Mouse (Mus musculus) hindbrain, embryonic 16.5 days (tissue): ENCODE results near the gene Acin1. TPM values are rescaled to one million over a fixed set of nuclear protein-coding genes. Genes with fewer than 3 reads are reported as not detected.

Experiments
- ATAC-seq: fragments of 200-750 bp; cut with Nextera tagmentation; 2 replicates; pipeline ENCODE4 v1.8.0; 2017; ENCODE audit warnings: moderate TSS enrichment, moderate library complexity
- H3K27ac ChIP-seq: fragments of 300-500 bp; sonication (generic); 2 replicates; pipeline ENCODE4 v1.5.1; 2014; ENCODE audit warnings: low read depth, mild to moderate bottlenecking, control low read depth, low read length, moderate library complexity
- H3K27me3 ChIP-seq: fragments of 300-500 bp; sonication (generic); replicated peaks from 2 replicates; pipeline ENCODE4 v1.6.1; 2014; ENCODE audit warnings: low read length; ENCODE audit not compliant: control insufficient read depth, insufficient read depth
- H3K36me3 ChIP-seq: fragments of 300-500 bp; sonication (generic); 2 replicates; pipeline ENCODE4 v1.6.1; 2014; ENCODE audit warnings: mild to moderate bottlenecking, low read length, moderate library complexity, mixed read lengths; ENCODE audit not compliant: control insufficient read depth, insufficient read depth
- H3K4me1 ChIP-seq: fragments of 300-500 bp; sonication (generic); 2 replicates; pipeline ENCODE4 v1.6.1; 2014; ENCODE audit warnings: low read depth, low read length; ENCODE audit not compliant: control insufficient read depth, insufficient read depth
- H3K4me2 ChIP-seq: fragments of 300-500 bp; sonication (generic); 2 replicates; pipeline ENCODE4 v1.6.1; 2014; ENCODE audit warnings: mild to moderate bottlenecking, low read length, control low read depth, moderate library complexity
- H3K4me3 ChIP-seq: fragments of 300-500 bp; sonication (generic); 2 replicates; pipeline ENCODE4 v1.5.1; 2014; ENCODE audit warnings: mild to moderate bottlenecking, low read length, control low read depth, moderate library complexity
- H3K9ac ChIP-seq: fragments of 300-500 bp; sonication (generic); 2 replicates; pipeline ENCODE4 v1.6.1; 2014; ENCODE audit warnings: low read depth, mild to moderate bottlenecking, control low read depth, low read length, moderate library complexity
- H3K9me3 ChIP-seq: fragments of 300-500 bp; sonication (generic); 2 replicates; pipeline ENCODE4 v1.6.1; 2014; ENCODE audit warnings: mild to moderate bottlenecking, low read length, moderate library complexity; ENCODE audit not compliant: control insufficient read depth
- WGBS: fragments of 180-500 bp; shearing (Covaris S2); extraction: QIAGEN DNeasy Blood & Tissue Kit; methylation state at CpG from one replicate; pipeline ENCODE4 v1.1.7; 2014; 5-methylcytosine and 5-hydroxymethylcytosine counted together
- polyA plus RNA-seq: library from polyadenylated mRNA; unstranded; fragments of >200 nt; fragmentation: Nextera tagmentation; extraction: Ambion mirVana; gene quantifications from 2 replicates; pipeline ENCODE4 v1.2.1, GENCODE M21; 2015

Acin1 gene
- polyA plus RNA-seq, 1 experiment from 2014 or later = 89.5 TPM

- Histone ChIP-seq H3K27ac (peak overlapping the region; percentile 84), H3K4me2 (peak overlapping the region; percentile 89), H3K4me1 (peaks cover 43% of the 10 kb centered on the region), H3K4me3 (peak overlapping the region; percentile 75), H3K27me3 (no peaks in the 10 kb centered on the region), H3K9ac (peak overlapping the region; percentile 85), H3K36me3 (peaks cover 46% of the 10 kb centered on the region), H3K9me3 (no peaks in the 10 kb centered on the region)
- ATAC-seq = no peak
- WGBS = 0% methylated on average over 7 of the region's 7 CpGs
Measured at GRCm38 (mm10) chr14:54652787-54653186, 33.9 kb downstream of the Acin1 start.

- Histone ChIP-seq H3K9me3 (no peaks in the 10 kb centered on the region), H3K9ac (no peak overlapping the region), H3K27me3 (no peaks in the 10 kb centered on the region), H3K27ac (no peak overlapping the region), H3K36me3 (peaks cover 46% of the 10 kb centered on the region), H3K4me3 (no peak overlapping the region), H3K4me1 (peaks cover 43% of the 10 kb centered on the region), H3K4me2 (peak overlapping the region; percentile 89; the same call in 1 of the 2 replicates)
- ATAC-seq = no peak
- WGBS = 75% methylated on average over 4 of the region's 4 CpGs
Measured at GRCm38 (mm10) chr14:54651556-54651955, 35.2 kb downstream of the Acin1 start.

DNA sequence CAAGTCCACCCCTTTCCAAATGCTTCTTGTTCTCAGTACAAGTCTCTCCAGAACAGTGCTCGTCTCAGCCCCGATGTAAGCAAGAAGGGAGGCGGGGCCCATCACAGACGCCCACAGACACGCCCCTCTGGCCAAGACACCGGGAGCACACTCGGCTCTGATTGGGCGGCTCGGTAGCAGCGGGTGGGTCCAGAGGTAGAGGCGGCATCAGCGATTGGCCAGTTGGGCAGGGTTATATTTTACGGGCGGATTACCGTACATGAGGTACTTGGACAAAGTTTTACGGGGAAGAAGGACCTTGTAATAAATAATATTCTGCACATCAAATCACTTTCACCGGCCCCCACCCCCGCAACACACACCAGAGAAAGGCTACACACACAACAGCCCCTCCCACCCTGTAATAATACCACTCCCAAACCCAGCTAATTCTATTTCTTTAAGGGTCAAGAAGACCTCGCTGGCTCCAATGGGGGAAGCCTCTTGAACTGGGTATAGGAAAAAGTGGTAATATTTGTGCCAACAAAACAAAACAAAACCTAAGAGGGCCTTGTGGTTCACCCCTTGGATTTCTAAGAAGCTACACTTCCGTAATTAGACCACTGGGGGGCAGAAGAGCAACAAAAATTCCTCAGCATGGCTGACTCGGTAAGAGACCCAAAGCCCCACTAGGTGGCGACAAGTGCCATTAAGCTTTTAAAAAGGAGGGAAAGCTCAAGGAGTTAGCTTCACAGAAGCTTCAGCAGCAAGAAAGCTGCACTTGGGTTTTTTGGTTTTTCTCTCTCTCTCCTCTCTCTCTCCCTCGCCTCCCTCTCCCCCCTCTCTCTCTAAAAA lies 35.9 kb downstream of the Acin1 start:
- Histone ChIP-seq H3K4me1 (peaks cover 43% of the 10 kb centered on the region), H3K4me2 (peak overlapping the region; percentile 13; the same call in 1 of the 2 replicates), H3K9me3 (no peaks in the 10 kb centered on the region), H3K9ac (no peak overlapping the region), H3K4me3 (no peak overlapping the region), H3K36me3 (peaks cover 46% of the 10 kb centered on the region), H3K27ac (no peak overlapping the region), H3K27me3 (no peaks in the 10 kb centered on the region)
- 64% methylated on average over 23 of the region's 23 CpGs for WGBS
- peak; percentile 34 for ATAC-seq

GRCm38 (mm10) chr14:54647900-54648299 lies 38.8 kb downstream of the Acin1 start:
- H3K27me3 ChIP-seq = no peaks in the 10 kb centered on the region
- H3K9me3 ChIP-seq = no peaks in the 10 kb centered on the region
- no peak overlapping the region for H3K4me3 ChIP-seq
- no peak overlapping the region for H3K9ac ChIP-seq
- peaks cover 71% of the 10 kb centered on the region for H3K36me3 ChIP-seq
- peaks cover 36% of the 10 kb centered on the region for H3K4me1 ChIP-seq
- H3K4me2 ChIP-seq = no peak overlapping the region
- H3K27ac ChIP-seq = no peak overlapping the region
- WGBS = 79% methylated on average over 4 of the region's 4 CpGs
- ATAC-seq = no peak

DNA sequence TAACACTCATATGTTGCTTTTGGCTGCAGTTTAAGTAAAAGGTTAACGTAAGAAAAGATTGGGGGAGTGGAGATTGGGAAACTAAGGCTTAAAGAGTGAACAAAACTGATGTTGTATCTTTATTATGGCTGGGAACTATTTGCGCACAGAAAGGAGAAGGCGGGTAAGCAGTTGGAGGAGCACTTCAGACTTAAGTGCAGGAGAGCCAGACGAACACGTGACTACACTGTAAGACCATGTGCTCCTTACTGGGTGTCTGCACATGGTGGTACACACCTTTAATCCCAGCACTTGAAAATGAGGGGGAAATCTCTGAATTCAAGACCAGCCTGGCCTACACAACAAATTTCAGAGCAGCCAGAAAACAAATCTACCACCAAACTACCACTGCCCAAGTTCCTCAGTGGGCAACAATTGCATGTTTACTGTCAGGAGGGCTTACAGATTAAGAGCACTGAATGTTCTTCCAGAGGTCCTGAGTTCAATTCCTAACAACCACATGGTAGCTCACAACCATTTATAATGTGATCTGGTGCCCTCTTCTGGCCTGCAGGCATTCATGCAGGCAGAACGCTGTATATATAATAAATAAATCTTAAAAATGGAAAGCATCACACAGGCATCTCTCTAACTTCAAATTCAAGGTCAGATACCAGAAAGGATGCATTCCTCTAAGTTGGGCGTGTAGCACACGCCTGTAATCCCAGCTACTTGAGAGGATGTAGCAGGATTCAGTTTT lies 39.7 kb downstream of the Acin1 start:
- H3K27ac ChIP-seq = no peak overlapping the region
- 95% methylated on average over 8 of the region's 8 CpGs for WGBS
- peaks cover 77% of the 10 kb centered on the region for H3K36me3 ChIP-seq
- no peaks in the 10 kb centered on the region for H3K27me3 ChIP-seq
- no peaks in the 10 kb centered on the region for H3K9me3 ChIP-seq
- peaks cover 29% of the 10 kb centered on the region for H3K4me1 ChIP-seq
- H3K4me2 ChIP-seq = no peak overlapping the region
- H3K9ac ChIP-seq = no peak overlapping the region
- no peak for ATAC-seq
- H3K4me3 ChIP-seq = no peak overlapping the region

DNA sequence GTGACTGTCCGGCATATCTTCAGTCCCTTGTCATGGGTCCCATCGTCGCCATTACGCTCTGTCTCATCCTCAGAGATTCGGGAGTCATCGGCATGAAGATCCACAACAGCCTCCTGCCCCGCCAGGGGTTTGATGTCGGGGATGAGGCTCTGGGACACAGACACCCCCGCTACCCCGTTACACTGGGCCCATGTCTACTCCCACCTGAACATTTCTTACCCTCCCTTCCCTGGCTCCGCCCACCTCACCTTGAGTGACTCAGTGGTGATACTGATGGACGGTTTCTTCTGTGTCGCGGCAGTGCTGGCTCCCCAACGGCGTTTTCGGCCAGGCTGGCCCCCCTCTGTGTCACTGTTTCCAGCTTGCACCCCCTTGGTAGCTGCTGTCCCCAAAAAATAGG lies 40.3 kb downstream of the Acin1 start:
- no peaks in the 10 kb centered on the region for H3K27me3 ChIP-seq
- WGBS = 94% methylated on average over 17 of the region's 17 CpGs
- H3K4me3 ChIP-seq = no peak overlapping the region
- H3K4me1 ChIP-seq = peaks cover 23% of the 10 kb centered on the region
- H3K4me2 ChIP-seq = no peak overlapping the region
- peaks cover 76% of the 10 kb centered on the region for H3K36me3 ChIP-seq
- no peak overlapping the region for H3K9ac ChIP-seq
- H3K27ac ChIP-seq = no peak overlapping the region
- H3K9me3 ChIP-seq = no peaks in the 10 kb centered on the region
- no peak for ATAC-seq

DNA sequence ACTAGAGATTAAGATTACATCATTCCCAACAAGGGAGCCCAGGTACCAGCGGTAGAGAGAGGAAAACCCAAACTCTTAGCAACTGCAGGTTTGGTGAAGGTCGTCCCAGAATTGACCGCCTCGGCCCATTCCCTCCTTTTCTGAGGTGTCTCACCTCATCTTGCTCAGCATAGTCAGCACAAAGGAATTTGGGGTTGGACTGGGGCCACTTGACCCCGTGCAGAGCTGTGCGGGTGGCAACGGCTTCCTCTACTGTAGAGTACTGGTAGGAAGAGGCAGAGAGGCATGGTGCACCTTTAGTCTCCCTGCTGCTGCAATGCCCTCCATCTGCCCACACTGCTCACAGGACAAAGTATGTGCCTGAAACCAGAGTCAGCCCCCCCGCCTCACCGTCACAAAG lies 42.4 kb downstream of the Acin1 start:
- ATAC-seq = no peak
- WGBS = 93% methylated on average over 9 of the region's 9 CpGs

GRCm38 (mm10) chr14:54643011-54643410 lies 43.7 kb downstream of the Acin1 start:
- Histone ChIP-seq H3K27ac (no peak overlapping the region), H3K27me3 (no peaks in the 10 kb centered on the region), H3K4me1 (peaks cover 10% of the 10 kb centered on the region), H3K9me3 (no peaks in the 10 kb centered on the region), H3K36me3 (peaks cover 52% of the 10 kb centered on the region), H3K4me2 (no peak overlapping the region), H3K9ac (no peak overlapping the region), H3K4me3 (no peak overlapping the region)
- ATAC-seq = no peak
- WGBS = 92% methylated on average over 2 of the region's 2 CpGs

More for the DNA sequence above, 42.4 kb downstream of the Acin1 start:
- no peak overlapping the region for H3K4me2 ChIP-seq
- peaks cover 14% of the 10 kb centered on the region for H3K4me1 ChIP-seq
- no peak overlapping the region for H3K27ac ChIP-seq
- no peaks in the 10 kb centered on the region for H3K27me3 ChIP-seq
- no peak overlapping the region for H3K4me3 ChIP-seq
- no peak overlapping the region for H3K9ac ChIP-seq
- H3K9me3 ChIP-seq = no peaks in the 10 kb centered on the region
- H3K36me3 ChIP-seq = peaks cover 60% of the 10 kb centered on the region

DNA sequence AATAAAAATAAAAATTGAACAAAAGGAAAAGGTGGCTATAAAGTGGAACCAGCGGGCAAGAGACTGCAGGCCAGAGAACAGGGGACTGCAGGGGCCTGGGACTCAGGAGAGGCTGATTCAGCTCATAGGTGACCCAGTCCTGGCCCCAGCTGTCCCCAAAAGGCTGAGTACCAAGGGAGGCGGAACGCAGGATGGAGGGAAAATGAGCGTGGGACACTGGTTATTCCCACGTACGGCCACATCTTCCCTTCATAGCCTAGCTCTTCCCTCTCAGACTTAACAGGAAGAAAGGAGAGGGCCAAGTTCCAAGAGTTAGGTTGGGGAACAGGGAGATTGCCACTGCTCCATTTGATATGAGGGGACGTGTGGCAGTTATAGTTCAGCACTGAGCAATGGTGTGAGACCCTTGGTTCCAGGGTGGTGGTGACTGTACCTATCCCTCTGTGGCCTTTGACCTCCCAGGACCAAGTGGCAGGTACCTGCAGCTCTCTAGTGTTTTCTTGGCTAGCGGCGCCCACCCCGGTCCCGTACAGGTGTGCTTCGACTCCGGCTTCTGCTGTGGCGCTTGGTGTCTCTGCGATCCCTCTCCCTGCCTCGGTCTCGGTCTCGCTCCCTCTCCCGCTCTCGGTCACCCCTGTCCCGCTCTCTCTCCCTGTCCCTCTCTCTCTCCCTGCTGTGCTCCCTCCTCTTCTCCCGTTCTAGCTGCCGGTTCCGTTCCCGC lies 44.3 kb downstream of the Acin1 start:
- no peak overlapping the region for H3K9ac ChIP-seq
- H3K4me3 ChIP-seq = no peak overlapping the region
- no peaks in the 10 kb centered on the region for H3K27me3 ChIP-seq
- ATAC-seq = no peak
- H3K36me3 ChIP-seq = peaks cover 48% of the 10 kb centered on the region
- WGBS = 75% methylated on average over 25 of the region's 25 CpGs
- H3K4me1 ChIP-seq = peaks cover 10% of the 10 kb centered on the region
- no peaks in the 10 kb centered on the region for H3K9me3 ChIP-seq
- no peak overlapping the region for H3K27ac ChIP-seq
- no peak overlapping the region for H3K4me2 ChIP-seq
